Mouse (Mus musculus) central nervous system, embryonic 11.5 days (tissue): ENCODE results near the gene Klk1. TPM values are rescaled to one million over a fixed set of nuclear protein-coding genes. Genes with fewer than 3 reads are reported as not detected.

Experiments used
- polyA plus RNA-seq: library from polyadenylated mRNA; depleted of rRNA; stranded (reverse); fragments of >200 nt; gene quantifications from 2 replicates; pipeline ENCODE4 v1.2.3, GENCODE M21; 2012; rRNA removed

The Klk1 gene
- 0.17 TPM in 1 of 2 replicates, not detected in the other for polyA plus RNA-seq

DNA sequence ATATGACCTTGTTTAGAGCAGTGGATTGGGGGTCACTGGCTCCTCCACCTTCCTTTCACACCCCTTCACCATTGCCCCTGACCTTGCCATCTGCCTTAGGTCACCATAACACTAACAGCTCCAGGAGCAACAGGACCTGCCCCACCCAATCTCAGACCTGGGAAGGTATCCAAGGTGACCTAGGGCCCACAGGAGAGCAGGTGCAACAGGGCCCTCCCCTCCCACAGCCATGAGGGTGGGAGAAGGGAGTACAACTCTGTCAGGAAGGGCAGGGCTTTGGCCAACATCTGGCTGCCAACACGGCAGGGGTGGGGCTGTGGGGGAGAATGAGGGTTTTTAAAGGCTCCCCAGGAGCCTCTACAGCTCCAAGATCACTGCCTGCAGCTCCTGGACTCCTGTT, at the start of gene Klk1:
Gene Klk1, plus strand, starts transcription at position 285 of the 400 bp plus-strand sequence.

DNA sequence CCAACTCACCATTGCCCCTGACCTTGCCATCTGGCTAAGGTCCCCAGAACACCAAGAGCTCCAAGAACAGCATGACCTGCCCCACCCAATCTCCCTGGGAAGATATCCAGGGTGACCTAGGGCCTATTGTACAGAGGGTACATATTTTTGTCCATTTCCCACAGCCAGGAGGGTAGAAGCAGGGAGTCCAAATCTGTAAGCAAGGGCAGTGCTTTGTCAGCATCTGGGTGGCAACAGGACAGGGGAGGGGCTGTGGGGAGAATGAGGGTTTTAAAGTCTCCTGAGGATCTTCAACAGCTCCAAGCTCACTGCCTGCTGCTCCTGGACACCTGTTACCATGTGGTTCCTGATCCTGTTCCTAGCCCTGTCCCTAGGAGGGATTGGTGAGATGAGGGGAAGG, 37.2 kb upstream of the Klk1 start, which contains the start of gene Klk1b24:
Gene Klk1b24, plus strand, starts transcription at position 301 of the 400 bp plus-strand sequence.

GRCm38 (mm10) chr7:44197891-44198290, 27.3 kb upstream of the Klk1 start, which contains the start of gene Klk1b3:
Klk1b3 (plus strand) TSS chr7:44198191.

GRCm38 (mm10) chr7:44207135-44207534, 18.0 kb upstream of the Klk1 start, which contains the start of gene Klk1b4:
Klk1b4 (plus strand) TSS chr7:44207435.

DNA sequence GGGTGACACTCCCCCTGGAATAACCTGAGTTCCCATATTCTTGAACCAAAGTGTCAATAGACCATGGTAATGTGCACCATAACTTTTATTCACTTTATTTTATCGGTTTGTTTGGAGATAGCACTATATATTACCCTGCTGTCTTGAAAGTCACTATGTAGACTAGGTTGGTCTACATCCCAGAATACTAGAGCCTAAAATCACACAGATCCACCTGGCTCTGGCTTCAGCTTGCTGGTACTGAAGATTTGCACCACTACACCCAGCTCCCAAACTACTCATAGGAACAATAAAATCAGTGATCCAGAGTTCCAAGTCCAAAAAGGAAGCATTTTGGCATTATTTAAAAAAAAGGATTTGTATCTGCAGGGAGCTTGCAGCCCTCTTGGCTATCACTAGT, 9.5 kb upstream of the Klk1 start, which contains the start of gene Klk1b5:
Gene Klk1b5, plus strand, starts transcription at position 301 of the 400 bp plus-strand sequence.

GRCm38 (mm10) chr7:44235909-44236308, 10.7 kb downstream of the Klk1 start, which contains the start of gene Gm36864:
Gm36864 (plus strand) TSS chr7:44236177.

DNA sequence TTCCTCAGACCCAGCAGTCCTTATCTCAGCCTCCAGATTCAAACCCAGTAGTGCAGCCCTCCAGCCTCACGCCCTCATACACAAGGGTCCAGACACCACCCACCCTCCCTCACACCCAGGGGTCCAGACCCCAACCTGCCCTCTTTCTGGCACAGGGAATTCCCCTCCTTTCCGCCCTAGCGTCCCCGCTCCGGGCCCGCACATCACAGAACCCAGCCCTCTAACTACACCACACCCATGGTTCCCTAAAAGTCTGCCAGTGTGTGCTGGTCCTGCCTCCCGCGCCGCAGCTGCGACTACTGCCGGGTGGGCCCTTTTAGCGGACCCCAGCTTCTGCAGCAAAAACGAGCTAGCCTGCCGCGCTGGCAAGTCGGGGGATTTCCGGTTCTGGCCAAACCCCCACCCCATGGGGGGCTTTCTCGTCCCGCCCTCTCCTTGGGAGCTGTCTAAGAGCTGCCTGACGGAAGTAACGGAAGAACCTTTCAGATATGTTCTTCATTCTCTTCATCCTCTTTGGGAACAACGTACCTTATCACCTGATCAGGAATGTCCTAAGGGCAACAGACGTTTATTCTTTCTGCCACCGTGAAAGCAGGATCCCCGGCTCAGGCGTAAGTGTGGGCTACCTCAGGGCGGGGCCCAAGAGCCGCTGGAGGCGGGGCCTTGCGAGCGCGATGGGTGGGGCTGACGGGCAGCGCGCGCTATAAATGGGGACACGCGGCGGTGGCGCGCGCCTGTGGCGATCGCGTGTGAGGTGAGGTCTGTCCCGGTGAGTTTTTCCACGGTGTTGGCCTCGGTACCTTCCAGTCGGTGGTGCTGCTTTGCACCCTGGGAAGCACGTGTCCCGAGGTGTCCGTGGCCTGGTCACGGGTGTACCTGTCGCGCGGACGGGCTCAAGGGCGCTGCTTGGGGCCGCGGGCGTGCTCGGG, 21.2 kb downstream of the Klk1 start, which contains the start of the genes 1700028J19Rik and 2410002F23Rik:
Gene 1700028J19Rik, minus strand, starts transcription at position 641 of the 929 bp plus-strand sequence.
Gene 2410002F23Rik, plus strand, starts transcription at position 668 of the 929 bp plus-strand sequence.

DNA sequence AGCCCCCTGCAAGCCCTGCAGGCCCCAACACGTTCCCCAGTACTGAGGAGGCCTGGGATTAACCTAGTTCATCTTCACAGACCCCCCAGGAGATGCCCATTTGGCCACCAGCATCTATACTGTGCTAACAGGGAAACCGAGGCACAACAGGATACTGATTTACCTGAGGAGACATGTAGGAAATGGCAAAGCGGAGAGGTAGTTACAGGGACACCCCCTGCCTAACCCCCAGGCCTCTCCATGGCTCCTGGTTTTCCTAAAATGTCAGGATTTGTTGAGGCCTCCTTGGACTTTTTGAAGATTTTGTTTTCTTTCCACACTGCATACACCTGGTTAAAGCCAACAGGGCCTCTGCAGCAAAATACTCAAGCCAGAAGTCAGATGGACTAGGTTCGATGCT, 32.1 kb downstream of the Klk1 start, which contains the start of gene Acp4:
Gene Acp4, minus strand, starts transcription at position 101 of the 400 bp plus-strand sequence.

GRCm38 (mm10) chr7:44261147-44261546, 36.0 kb downstream of the Klk1 start, which contains the start of gene Gm15517:
Gm15517 (plus strand) TSS chr7:44261447.

Other genes with a start within 250 kb of the Klk1 start
- gene Klk1b9, start 249.3 kb upstream of the Klk1 start, polyA plus RNA-seq: not detected in 2 replicates
- gene Klk1b11, start 229.5 kb upstream of the Klk1 start, polyA plus RNA-seq: not detected in 2 replicates
- not detected in 2 replicates for gene Klk1b26, start 213.2 kb upstream of the Klk1 start, polyA plus RNA-seq
- not detected in 2 replicates for gene Klk1b27, start 173.1 kb upstream of the Klk1 start, polyA plus RNA-seq
- not detected in 2 replicates for gene Klk1b21, start 123.0 kb upstream of the Klk1 start, polyA plus RNA-seq
- not detected in 2 replicates for gene Klk1b22, start 112.7 kb upstream of the Klk1 start, polyA plus RNA-seq
- gene Klk1b16, start 88.6 kb upstream of the Klk1 start, polyA plus RNA-seq: not detected in 2 replicates
- 0.07 and 0.10 TPM in 2 replicates for gene Klk1b24, start 37.1 kb upstream of the Klk1 start, polyA plus RNA-seq
- not detected in 2 replicates for gene Klk1b3, start 27.2 kb upstream of the Klk1 start, polyA plus RNA-seq
- gene Klk1b4, start 17.9 kb upstream of the Klk1 start, polyA plus RNA-seq: not detected in 2 replicates
- gene Klk1b5, start 9.4 kb upstream of the Klk1 start, polyA plus RNA-seq: not detected in 2 replicates
- not detected in 2 replicates for gene Gm36864, start 10.8 kb downstream of the Klk1 start, polyA plus RNA-seq
- gene 1700028J19Rik, start 21.3 kb downstream of the Klk1 start, polyA plus RNA-seq: 0.86 and 1.6 TPM in 2 replicates
- 151 and 244 TPM in 2 replicates for gene 2410002F23Rik, start 21.4 kb downstream of the Klk1 start, polyA plus RNA-seq
- not detected in 2 replicates for gene Acp4, start 32.0 kb downstream of the Klk1 start, polyA plus RNA-seq
- gene Gm15517, start 36.1 kb downstream of the Klk1 start, polyA plus RNA-seq: 0.78 TPM in 1 of 2 replicates, not detected in the other
- 1.2 and 1.5 TPM in 2 replicates for gene Clec11a, start 81.5 kb downstream of the Klk1 start, polyA plus RNA-seq
- 7.0 and 8.0 TPM in 2 replicates for gene Shank1, start 84.9 kb downstream of the Klk1 start, polyA plus RNA-seq
- gene Syt3, start 158.7 kb downstream of the Klk1 start, polyA plus RNA-seq: 1.9 and 2.4 TPM in 2 replicates
- gene 1700008O03Rik, start 160.5 kb downstream of the Klk1 start, polyA plus RNA-seq: 2.5 and 6.3 TPM in 2 replicates
- gene Lrrc4b, start 203.7 kb downstream of the Klk1 start, polyA plus RNA-seq: 62.6 and 90.8 TPM in 2 replicates
- 7.5 and 7.7 TPM in 2 replicates for gene Aspdh, start 240.0 kb downstream of the Klk1 start, polyA plus RNA-seq
- gene Josd2, start 242.6 kb downstream of the Klk1 start, polyA plus RNA-seq: 91.6 and 95.2 TPM in 2 replicates